Mouse (Mus musculus) bone marrow macrophage, adult 2 months (primary cell): Measurements from ENCODE around the gene Sntn.

Experiments
- CTCF ChIP-seq: IDR thresholded peaks from 2 replicates; pipeline ENCODE4 v1.5.1; 2012; ENCODE audit warnings: low read depth, mild to moderate bottlenecking, low read length, moderate library complexity
- POLR2A ChIP-seq: IDR thresholded peaks from 2 replicates; pipeline ENCODE4 v1.6.1; 2012; ENCODE audit warnings: mild to moderate bottlenecking, low read depth, low read length, borderline replicate concordance

GRCm38 (mm10) chr14:13686716-13687115 lies 16.0 kb downstream of the Sntn start:
- TF ChIP-seq POLR2A (no peak), CTCF (no peak)
